Mouse (Mus musculus) layer of hippocampus, postnatal 25 days (tissue): ENCODE measurements around the gene Stra6l. TPM values are rescaled to one million over a fixed set of nuclear protein-coding genes. Genes with fewer than 3 reads are reported as not detected.

Experiments
- DNase-seq, 2 experiments: peaks; one replicate each; pipeline ENCODE4 v3.0.0; 2022; ENCODE audit warnings: mixed read lengths in 2 of 2, low spot score in 1 of 2; ENCODE audit errors: extremely low spot score in 1 of 2
- total RNA-seq, 2 experiments: library from RNA; stranded (reverse); gene quantifications; 2 replicates each; pipeline ENCODE4 v1.2.3; 2021

Gene Stra6l
- total RNA-seq, 2 experiments from 2014 or later: not detected

DNA sequence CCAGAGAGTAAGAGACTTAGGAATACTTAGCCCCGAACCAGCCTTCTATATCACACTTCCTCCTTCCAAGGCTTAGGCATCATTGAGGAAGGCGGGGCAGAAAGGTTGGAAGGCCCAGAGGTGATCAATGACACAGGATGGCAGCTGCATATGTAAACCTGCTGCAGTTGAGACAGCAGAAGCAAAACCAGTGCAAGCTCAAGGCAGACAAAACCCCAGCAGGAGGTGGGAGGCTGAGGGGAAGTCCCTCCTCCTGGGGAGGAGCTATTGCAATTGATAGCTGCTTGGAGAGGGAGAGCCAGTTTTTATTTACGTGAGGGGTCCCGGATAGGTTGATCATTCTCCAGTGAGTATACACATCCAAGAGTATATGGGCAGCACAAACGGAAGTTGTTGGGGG is 15.0 kb upstream of the Stra6l start:
- DNase-seq: no peak

DNA sequence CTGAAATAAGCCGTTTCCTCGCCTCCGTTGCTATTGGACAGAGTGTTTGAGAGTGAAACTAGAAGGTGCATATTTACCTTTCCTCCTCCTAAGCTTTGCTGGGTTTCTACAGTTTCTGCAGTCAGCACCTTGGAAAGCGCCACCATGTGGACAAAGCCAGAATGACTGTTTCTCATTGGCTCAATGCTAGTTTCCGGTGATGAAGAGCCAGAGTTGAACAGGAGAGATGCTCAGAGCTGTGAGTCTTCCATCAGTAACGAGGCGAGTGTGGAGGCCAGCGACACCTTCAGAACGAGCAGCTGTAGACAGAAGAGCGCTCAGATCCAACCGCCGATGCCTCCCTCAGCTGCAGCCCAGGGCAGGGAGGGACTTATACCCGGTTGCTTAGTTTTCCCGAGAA is 4.1 kb upstream of the Stra6l start:
- DNase-seq: peak in 1 of 2 experiments; percentile 63

DNA sequence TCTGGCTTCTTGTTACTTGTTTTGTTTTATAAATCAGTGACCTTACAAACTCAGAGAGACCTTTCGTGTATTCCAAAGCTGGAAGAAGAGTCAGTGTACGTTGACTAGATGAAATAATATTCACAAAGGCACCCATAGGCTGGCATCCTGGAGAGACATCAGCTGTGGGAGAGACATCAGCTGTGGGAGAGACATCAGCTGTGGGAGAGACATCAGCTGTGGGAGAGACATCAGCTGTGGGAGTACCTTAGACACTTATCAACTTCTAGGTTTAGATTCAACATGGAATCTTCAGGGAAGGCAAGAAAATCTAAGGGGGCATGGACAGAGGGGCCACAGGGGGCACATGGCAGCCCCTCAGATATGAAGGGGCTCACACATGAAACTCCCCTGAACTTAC is 2.2 kb upstream of the Stra6l start:
- no peak for DNase-seq

DNA sequence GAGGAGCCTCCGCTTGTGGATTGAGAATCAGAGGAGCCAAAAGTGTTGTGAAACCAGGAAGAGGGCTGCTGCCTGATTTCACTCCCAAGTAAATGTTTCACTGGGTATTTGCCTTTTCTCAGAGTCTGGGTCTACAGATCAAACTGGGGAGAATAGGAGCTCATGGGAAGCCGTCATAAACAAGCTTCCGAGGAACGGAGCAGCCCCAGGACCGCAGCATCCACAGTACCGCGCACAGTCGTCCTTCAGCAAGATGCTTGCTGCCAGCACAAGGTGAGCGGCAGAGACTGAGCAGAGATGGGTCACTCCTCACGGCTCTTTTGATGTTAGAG is 327 bp downstream of the Stra6l start:
- DNase-seq: no peak

DNA sequence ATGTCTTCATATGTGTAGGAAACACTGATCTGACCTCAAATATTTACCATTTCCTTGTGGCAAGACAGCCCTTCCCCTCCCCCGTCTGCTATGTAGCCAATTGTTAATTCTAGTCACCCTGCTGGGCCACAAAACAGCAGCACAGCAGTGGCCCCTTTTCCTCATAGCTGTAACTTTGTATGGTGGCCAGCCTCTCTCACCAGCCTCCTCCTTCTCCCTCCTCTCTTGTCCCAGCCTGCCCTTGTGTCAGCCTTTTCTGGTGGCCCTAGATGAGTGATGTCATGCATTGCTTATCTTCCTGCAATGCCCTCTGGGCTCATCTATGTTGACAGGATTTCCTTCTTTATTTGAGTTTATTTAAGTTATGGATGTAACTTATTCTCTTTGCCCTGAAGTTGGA is 955 bp downstream of the Stra6l start:
- DNase-seq: no peak

DNA sequence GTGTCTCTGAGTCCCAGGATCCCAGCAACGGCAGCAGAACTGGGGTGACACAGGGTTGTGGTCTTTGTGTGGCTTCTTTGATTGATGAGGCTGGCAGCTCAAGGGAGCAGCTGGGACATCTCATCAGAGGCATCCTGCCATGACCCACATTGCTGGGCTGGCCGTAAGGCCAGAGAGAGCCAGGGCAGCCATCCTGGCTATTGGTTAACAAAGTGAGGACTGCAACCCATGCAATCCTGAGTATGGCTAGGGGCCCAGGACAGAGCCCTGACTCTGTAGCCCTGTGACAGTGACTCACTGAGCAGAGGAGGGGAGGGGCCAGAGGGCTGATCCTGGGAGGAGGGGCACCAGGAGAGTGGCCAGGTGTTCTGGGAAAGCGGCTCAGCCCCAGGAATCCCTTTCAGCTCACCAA is 3.2 kb downstream of the Stra6l start:
- no peak for DNase-seq

DNA sequence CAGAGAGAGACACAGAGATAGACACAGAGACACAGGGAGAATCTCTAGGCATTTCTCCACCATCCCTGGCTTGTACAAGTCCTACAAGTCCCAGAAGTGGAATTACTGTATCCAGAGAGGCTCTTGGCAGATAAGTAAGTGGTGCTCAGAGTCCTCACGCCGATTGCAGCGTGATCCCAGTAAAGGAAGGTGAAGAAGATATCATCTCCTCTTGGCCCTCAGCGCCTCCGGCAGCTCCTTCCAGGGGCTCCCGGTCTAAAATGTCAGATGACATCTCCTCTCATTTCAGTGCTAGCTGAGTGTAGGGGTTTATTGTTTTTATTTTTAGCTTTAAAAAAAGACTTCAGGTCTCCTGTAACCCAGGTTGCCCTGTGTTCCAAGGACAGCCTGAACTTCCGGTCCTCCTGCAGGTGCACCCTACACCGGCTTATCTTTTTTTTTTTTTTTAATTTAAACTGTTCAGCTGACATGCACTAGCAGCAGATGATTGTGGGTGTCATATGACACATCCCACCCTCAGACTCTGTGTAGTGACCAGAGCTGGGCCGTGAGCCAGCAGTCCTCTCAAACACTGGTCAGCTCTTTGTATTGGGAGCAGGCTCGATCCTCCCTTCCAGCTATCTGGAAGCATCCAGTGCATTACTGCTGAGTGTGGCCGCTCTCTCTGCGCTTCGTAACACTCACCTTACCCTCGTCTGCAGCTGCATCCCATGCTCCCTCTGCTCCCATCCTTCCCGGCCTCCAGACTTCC is 5.2 kb downstream of the Stra6l start:
- no peak for DNase-seq

DNA sequence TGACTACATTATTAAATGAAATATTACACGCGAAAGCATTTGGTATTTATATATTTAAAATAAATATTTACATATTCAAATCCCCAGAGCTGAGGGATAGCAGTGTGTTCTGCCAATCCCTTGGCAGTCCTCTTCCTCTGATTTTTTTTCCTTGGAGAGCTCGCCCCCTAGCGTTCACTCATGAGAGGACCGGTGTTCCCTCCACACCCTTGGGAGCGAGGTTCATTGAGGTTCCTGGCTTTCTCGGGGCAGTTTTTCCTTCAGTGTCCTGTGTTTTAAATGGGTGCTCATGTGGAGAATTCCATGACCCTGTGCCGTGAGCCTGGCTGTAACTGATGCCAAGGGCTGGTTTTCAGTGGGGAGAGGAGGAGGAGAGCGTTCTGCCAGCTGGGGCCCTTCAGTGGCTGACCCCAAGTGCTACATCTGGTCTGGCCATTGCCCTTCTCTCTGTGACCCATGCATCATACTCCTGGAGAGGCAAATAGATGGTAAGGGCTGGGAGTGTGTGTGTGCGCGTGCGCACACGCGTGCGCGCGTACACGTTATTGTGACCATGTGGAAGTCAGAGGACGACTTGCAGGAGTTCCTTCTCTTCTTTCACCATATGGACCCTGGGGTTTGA is 7.5 kb downstream of the Stra6l start:
- DNase-seq: peak; percentile 61 to 89

DNA sequence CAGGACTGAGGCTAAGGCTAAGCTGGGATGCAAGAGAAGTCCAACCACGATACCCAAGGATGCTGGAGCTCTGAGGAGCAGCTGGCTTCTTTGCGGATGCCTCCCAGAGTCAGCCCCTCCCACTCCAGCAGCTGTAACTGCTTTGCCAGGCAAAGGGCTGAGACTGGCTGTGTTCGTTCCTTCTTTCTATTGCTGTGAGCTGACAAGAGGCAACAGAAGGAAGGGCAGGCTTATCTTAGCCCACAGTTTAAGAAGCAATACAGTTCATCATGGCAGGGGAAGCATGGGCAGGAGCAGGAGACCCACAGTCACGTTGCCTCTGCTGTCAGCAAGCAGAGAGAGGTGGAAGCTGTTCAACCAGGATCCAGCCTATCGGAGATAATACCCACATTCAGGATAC is 12.7 kb downstream of the Stra6l start:
- DNase-seq: no peak

DNA sequence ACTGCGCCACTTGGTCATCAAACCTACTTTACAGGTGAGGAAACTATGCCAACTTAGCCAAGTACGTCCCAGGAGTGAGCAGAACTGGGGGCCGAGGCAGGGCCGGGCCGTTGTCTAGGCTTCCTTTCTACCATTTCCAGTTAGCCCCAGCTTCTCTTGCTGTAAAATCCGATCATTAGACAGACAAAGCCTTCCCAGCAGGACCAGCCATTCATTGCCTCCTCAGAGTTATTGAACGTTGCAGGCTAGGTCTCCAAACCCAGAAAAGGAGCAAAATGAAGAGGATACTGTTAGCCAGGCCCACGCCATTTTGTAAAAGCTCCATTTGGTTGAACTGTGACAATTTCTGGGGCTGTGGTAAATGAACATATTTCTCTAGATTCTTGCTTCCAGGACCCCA is 19.0 kb downstream of the Stra6l start:
- DNase-seq: no peak

DNA sequence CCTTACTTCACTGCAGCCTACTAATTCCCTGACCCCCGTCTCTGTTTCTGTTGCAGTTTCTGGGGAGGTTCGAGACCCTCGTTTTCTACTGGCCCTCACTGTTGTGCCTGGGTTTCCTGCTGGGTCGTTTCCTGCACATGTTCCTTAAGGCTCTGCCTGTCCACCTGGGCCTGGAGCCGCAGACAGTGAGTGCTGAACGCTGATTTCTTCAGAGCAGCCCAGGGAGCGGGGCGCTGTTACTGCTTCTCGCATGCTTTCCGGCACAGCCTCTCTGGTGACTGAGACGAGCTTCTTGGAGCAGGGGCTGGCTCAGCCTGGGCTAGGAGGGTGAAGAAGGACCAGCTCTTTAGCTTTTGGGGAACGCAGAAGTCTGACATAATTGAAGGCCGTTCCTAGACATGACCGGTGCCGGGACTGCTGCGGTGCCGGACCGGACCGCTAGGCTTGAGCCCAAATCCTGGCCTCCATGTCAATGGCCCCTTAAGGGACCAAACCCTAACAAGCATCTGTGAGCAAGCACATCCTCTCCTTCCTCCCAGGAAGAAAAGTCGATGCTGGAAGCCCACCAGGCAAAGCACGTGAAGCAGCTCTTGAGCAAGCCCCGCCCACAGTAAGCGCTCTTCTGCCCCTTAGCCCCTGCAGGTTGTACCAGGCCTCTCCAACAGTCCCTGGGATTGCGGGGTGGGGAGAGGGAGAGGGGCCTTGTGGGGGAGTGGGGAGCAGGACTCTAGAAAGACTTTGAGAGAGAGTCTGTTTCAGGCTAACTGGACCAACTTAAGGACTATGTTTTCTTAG is 20.8 kb downstream of the Stra6l start:
- no peak for DNase-seq

DNA sequence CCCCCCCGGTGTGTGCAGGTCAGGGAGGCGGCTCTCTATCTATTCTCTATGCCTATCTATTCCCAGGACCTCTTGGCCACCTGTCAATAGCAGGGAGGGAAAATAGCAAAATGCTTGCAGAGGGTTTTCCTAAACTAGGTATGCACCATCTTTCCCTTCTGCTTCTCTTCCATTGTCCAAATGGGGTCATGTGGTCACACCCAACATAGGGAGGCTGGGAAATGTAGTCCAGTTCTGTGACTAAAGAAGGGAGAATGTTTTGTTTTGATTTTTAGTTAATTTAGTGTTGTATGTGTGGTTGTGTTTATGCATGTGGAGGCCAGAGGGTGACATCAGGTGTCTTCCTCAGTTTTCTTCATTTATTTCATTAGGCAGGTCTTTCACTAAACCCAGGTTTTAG is 23.7 kb downstream of the Stra6l start:
- no peak for DNase-seq

DNA sequence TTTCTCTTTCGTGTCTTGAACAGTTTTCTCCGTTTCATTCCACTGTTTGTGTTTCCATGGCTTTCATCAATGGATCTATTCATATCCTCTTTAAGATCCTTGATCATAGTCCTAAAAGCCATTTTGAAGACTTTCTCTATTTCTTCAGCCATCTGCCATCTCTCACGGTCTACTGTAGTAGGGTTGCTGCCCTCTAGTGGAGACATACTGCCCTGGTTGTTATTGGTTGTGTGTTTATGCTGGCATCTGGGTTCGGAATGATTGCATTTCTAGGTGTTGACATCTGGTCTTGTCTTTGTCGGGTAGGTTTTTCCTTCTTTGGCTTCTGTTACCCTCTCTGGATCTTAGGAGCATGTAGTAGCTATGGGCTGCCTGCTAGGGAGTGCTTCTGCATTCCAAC is 30.5 kb downstream of the Stra6l start:
- DNase-seq: peak in 1 of 2 experiments; percentile 43

DNA sequence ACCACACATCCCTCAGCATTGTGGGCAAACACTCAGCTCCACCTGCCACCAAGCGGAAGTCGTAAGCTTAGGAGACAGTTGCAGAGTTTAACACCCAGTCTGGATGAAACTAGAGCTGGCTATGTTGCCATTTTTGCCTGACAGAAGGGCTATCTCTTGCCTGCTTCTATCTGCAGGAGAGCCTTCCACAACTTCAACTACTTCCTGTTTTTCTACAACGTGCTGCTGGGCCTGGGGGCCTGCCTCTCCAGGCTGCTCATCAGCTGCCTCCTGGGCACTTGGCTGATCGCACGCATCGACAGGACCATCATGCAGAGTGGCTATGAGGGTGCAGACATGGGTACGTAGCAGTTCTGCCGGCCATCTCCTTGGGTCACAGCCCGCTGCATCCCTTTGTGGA is 34.1 kb downstream of the Stra6l start:
- DNase-seq: no peak

DNA sequence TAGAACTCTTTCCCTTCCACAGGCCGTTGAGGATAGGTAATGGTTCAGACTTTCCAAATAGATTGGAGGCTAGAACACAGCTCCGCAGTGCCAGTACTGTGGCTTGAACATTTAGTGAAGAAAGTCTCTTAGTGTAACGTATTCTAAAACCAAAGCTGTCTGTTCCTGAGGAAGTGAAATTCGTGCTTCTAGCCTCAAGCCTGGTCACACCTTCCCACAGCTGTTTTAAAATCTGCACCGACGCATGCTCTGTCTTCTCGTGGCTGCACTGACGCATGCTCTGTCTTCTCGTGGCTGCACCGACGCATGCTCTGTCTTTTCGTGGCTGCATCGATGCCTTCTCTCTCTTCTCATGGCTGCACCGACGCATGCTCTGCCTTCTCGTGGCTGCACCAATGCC is 34.8 kb downstream of the Stra6l start:
- no peak for DNase-seq

DNA sequence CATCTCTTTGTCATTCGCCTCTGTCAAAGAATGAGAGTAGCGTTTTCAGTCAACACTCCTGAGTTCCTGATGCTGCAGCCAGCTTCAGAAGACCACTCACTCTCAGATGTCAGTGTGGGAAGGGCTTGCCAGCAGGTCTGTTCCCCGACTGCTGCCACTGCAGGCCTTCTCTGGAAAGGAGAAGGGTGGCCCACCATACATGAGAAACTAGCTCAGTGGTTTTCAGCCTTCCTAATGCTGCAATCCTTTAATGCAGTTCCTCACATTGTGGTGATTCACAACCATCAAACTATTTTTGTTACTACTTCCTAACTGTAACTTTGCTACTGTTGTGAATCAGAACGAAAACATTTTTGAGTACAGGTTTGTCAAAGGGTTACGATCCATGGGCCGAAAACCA is 41.0 kb downstream of the Stra6l start:
- DNase-seq: no peak

DNA sequence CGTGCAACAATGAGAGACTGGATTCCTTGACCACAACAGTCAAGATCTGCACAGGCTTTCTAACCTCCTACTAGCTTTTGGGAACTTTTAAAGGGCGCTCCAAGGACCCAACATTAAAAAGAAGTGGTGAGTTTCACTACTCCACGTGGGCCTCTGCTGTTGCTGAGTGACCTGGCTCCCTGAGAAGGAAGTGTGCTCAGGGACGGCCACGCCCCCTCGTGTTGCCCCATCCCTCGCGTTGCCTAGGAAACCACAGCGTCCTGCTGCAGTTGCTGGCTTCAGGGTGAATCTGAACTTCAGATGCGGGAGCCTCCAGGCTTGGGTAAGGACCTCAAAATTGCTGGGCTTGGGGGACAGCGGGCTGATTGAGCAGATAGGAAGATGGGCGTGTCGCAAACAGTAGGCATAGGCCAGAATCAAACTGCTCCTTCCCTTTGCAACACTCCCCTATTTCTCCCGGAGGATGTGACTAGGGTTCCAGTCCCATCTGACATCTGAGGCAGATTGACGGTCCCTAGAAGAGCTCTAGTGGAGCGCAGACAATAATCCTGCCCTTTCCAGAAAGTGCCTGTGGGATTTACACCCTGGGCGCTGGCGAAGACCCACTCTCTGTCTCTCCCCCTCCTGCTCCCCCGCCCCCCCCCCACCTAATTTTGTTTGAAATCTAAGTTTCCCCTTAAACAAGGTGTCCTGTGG is 41.8 kb downstream of the Stra6l start, which contains the start of gene Ccdc180:
Ccdc180 (plus strand) TSS at position 238 of the 696 bp plus-strand sequence.
- DNase-seq: peak in 1 of 2 experiments; percentile 17

DNA sequence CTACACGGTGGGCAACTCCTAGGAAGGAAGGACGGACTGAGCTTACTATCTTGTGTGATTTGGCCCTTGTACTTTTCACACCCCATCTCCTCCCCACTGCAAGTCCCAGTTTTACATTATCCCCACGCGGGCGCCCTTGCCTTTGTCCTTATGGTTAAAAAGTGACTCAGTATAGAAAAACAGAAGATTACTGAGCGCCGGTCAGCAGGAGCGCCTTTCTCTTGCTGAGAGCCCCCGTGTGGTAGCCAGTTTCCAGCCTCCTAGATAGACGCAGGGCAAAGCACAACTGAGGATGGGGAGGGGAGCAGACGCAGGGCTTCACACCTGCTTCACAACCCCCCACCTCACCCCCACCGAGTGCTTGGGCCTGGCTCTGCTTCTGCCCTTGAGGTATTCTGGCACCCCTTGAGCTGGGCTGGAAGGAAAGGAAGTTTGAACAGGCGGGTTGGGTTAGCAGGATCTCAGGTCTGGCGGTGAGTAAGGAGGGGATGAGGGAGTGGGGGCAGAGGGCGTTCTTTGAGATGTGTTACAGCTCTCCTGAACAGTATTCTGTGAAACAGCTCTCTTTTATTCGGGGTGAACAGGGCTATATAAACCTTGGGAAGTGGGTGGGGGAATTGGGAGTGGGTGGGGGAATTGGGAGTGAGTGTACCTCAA is 48.1 kb downstream of the Stra6l start:
- no peak for DNase-seq

DNA sequence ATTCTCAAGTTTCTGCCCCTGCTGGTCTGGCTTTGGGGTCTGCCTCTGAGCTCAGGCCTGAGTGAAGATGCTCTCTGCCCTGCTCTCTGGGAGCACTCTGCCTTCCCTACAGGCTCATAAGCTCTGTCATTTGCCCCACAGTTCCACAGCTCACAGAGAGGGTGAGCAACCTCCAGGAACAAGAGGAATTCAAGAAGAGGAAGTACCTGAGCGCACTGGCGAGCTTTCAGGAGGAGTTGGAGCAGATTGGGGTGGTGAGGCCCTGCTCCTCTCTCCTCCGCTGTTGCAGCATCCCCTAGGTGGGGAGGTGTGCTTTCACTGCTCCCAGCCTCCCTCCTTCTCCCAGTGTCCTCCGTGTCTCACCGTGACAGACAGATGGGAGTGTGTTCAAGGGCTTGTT is 49.9 kb downstream of the Stra6l start:
- DNase-seq: no peak

DNA sequence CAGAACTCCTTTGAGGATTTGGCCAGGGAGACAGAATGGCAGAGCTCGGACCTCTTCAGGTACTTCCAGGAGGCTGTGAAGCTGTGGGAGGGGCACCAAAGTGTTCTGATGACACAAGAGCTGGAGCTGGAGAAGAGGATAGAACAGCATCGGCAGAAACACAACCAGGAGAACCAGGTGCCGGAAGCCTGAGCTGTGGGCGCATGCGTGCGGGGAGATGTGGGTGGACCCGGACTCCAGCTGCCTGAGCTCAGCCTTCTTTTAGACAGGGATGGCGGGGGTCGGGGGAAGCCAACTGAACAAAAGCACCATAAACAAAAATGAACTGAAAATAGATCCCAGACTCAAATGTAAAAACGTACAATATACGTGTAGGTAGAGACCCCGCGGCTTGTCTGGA is 60.8 kb downstream of the Stra6l start:
- DNase-seq: peak; percentile 7 to 9
